Mouse (Mus musculus): Measurements from ENCODE around the gene Akr1b8. TPM values are rescaled to one million over a fixed set of nuclear protein-coding genes. Genes with fewer than 3 reads are reported as not detected.
"Not testable (repeated sequence)": the region's sequence is repeated elsewhere in the genome, so short reads cannot be mapped to it uniquely, and the experiment has no call there.

Akr1b8 gene
- not detected in 3 replicates for total RNA-seq (2017)

DNA sequence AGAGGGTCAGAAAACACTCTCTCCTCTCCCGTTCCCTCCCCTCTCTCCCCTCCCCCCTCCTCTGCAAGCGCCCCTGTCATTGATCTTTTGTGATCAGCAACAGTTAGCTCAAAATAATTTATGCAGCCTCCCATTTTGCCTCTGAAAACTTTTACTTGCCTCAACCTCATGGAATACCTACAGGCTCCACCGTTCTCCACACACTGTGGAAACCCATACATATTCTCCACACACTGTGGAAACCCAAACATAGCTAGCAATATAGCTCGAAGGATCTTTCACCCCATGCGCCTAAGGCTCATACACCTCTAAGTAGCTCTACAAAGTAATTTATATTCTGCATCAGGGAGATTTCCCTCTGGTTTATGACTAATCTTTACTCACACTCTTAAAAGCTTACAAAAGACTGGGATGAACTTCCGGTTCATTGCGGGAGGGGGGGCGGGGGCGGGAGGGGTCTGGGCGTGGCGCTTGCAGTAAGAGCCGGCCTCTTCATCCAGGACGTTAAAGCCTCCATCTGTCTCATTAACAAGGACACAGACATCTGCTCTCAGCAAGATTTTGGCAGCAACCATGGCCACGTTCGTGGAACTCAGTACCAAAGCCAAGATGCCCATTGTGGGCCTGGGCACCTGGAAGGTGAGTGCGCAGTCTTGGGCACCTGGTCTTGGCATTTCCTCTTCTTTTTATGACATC, at the start of gene Akr1b8:
Akr1b8 (plus strand) TSS at position 462 of the 696 bp plus-strand sequence.
- no peak for ATAC-seq (replicated peaks; ENCODE audit: insufficient number of reproducible peaks, low FRiP score, low TSS enrichment, poor library complexity, severe bottlenecking)

- ATAC-seq (replicated peaks; ENCODE audit: insufficient number of reproducible peaks, low FRiP score, low TSS enrichment, poor library complexity, severe bottlenecking), result no peak
These were observed 49.2 kb upstream of the Akr1b8 start for GRCm38 (mm10) chr6:34304675-34305241.

DNA sequence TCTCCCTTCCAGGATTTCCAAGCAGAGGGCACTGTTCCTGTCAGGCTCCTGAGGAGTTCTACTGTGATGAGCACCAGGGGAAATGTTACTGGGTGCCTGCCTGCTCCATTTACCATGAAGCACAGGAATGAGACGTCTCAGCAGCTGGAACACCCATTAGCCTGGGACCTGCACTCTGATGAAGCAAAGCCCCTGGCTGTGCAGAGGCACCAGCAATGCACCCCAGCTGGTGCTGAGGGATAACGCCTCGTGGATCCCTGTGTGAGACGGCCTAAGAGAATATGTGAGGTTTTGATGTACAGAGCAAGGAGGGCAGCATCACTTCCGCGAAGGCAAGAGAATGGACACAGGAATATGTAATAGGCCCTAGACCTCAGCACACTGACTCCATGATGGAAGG, 47.1 kb upstream of the Akr1b8 start:
- ATAC-seq (replicated peaks; ENCODE audit: insufficient number of reproducible peaks, low FRiP score, low TSS enrichment, poor library complexity, severe bottlenecking), result no peak

DNA sequence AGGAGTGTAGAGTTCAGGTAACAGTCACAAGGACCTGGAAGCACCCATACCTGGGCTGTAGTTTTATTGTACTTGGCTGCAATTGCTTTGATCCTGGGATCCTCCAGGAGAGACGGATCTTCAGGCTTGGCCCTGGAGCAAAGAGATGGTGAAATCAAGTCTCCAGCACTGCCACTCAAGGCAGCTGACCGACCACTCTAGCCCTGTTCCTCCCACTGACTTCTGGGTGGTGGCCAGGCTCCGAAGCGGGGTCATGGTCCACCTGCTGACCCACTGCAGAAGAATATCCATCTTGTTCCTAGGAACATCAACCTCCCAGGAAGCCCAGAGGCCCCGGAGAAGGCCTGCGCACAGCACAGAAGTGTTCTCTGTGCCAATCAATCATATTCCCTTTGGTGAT, 44.4 kb upstream of the Akr1b8 start:
- no peak for ATAC-seq (replicated peaks; ENCODE audit: insufficient number of reproducible peaks, low FRiP score, low TSS enrichment, poor library complexity, severe bottlenecking)

GRCm38 (mm10) chr6:34310023-34310595, 43.8 kb upstream of the Akr1b8 start:
- no peak for ATAC-seq (replicated peaks; ENCODE audit: insufficient number of reproducible peaks, low FRiP score, low TSS enrichment, poor library complexity, severe bottlenecking)

DNA sequence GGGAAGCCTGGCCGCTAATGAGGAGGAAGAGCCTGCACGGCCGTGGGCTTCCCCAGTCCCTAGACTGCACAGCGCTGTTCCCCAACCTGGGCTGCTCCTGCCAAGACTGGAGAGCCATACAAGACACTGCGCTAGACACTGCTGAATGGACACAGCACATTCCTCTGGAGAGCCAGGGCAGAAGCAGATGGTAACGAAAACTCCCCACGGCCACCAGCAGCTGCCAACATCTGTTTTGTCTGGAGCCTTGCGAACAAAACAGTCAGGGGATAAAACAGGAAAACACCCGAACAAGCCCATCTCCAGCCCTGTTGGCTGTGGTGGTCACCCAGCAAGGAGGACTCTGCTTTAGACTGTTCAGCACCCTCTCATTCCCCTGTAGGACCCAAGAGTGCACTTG, 40.5 kb upstream of the Akr1b8 start:
- ATAC-seq (replicated peaks; ENCODE audit: insufficient number of reproducible peaks, low FRiP score, low TSS enrichment, poor library complexity, severe bottlenecking), result no peak

- ATAC-seq (replicated peaks; ENCODE audit: insufficient number of reproducible peaks, low FRiP score, low TSS enrichment, poor library complexity, severe bottlenecking), result no peak
These were observed 40.0 kb upstream of the Akr1b8 start for GRCm38 (mm10) chr6:34313921-34314320.

DNA sequence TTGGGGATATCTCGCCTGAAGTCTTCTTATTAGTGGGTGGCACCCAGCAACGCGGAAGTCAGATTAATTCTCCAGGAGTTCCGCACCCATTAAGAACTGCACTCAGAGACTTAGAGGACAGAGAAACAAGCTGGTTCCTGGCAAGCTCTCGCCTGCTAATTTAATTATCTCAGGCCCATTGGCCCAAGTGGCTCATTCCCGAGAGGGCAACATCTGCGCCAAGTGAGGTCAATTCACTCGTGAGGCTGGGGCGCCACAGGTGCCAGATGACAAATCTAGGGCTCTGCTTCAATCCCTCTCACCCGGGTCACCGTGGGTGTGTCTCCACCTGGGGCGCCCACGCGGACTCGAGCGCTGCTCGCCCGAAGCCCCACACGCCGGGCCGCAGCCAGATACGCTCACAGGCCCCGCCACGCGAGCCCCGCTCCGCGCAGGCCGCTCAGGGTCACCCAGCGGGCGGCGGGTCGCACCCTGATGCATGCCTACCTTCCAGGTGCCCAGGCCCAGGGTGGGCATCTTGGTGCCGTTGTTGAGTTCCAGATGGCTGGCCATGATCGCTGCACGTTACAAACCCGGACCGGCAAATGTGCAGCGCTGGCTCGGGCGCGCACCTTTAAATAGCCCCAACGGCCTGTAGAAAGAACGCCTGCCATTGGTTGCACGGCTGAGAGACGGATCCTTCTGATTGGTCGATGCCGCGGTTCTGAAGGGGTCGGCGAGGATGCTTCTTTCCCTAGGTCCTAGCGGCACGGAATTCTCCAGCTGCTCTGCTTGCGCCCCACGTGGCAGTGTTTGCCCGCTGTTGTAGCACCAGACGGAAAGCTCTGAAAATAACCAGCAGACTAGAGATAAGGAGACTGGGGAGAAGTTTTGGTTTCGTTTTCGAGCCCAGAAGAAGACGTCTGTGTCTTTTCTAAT, 36.8 kb upstream of the Akr1b8 start, which contains the start of gene Akr1b3:
Akr1b3 (minus strand) TSS at position 625 of the 918 bp plus-strand sequence.
- ATAC-seq (replicated peaks; ENCODE audit: insufficient number of reproducible peaks, low FRiP score, low TSS enrichment, poor library complexity, severe bottlenecking), result peak; percentile 94

DNA sequence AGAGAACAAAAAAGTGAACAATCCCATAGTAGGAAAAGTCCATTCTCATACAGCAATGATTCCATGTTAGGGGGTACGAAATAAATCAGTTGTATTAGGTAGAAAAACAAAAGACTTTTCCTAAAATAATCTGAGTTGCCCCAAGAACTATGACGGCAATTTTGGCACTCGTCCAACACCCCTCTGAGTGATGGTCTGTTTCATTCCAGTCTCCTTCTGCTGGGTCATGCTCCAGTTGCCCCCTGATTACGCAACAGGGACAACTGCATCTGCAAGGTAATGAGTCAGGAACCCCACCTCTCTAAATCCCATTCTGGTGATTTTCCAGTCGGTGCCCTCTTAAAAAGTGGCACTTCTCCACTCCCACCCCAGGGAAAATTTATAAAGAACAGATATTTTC, 35.7 kb upstream of the Akr1b8 start:
- no peak for ATAC-seq (replicated peaks; ENCODE audit: insufficient number of reproducible peaks, low FRiP score, low TSS enrichment, poor library complexity, severe bottlenecking)

DNA sequence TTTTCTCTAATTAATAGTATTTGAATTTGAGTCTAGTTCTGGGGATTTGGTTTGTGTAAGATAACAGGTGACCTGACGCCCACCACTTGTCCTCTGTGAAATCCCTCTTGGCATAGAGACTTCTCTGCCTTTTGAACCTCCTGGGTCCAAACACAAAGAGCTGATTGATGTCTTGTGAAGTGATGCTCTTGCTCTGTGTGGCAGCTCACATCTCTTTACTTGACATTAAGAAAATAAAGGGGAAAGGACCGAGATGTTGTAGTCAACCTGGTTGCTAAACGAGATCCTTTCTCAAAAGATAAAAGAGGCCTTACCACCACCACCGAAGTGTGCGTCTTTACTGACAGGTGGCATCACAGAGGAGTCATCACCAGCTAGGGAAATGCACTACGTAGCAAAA, 35.3 kb upstream of the Akr1b8 start:
- no peak for ATAC-seq (replicated peaks; ENCODE audit: insufficient number of reproducible peaks, low FRiP score, low TSS enrichment, poor library complexity, severe bottlenecking)

DNA sequence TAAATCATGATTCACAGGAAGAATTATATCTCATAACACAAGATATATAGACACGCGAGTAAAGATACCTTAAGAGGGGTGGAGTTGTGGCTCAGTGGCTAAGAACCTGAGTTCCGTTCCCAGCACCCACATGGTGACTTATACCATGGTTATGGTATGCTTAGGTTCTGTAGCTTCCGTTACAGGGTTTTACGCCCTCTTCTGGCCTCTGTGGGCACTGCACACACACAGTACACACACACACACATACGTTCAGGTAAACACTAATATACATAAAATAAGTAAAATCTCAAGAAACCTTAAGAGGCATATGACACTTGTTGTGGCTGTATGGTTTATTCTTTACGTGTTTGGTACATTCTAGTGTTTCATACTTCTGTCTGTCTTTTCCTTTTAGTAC, 31.8 kb upstream of the Akr1b8 start:
- ATAC-seq (replicated peaks; ENCODE audit: insufficient number of reproducible peaks, low FRiP score, low TSS enrichment, poor library complexity, severe bottlenecking), result no peak

DNA sequence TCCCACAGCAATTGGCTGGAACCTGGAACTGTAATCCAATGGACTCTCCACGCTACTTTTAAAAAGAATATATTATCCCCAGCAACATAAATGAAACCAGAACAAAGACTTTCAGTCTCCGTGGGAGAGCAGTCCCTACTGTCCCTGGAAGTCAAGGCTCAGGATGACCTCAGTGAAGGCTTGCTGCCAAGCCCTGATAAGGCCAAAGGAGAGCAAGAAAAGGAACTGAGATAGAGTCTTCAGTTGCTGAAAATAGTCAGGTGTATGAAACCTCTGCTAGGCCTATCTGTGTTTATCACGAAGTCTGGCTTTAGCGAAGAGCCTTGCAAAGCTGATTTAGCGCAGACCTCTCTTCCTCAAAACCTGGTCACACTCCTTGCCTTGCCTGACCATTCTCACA, 22.5 kb upstream of the Akr1b8 start:
- no peak for ATAC-seq (replicated peaks; ENCODE audit: insufficient number of reproducible peaks, low FRiP score, low TSS enrichment, poor library complexity, severe bottlenecking)

- ATAC-seq (replicated peaks; ENCODE audit: insufficient number of reproducible peaks, low FRiP score, low TSS enrichment, poor library complexity, severe bottlenecking), result not testable (repeated sequence)
These were observed 22.1 kb upstream of the Akr1b8 start for GRCm38 (mm10) chr6:34331804-34332203.

DNA sequence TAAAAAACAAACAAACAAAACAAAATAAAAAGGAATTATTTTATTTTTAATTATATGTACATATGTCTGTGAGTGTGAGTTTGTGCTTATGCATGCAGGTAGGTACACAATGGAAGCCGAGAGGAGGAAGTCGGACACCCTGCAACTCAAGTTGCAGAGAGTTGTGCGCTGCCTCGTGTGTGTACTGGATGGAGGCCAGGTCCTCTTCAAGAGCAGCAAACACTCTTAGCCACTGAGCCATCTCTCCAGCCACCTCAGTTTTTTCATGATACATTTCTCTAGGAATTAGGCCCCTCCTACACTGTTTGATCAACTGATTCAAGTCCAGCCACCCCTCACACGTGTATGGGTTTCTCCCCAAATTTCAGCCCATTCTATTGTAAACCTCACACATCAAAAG, 19.2 kb upstream of the Akr1b8 start:
- ATAC-seq (replicated peaks; ENCODE audit: insufficient number of reproducible peaks, low FRiP score, low TSS enrichment, poor library complexity, severe bottlenecking), result no peak

GRCm38 (mm10) chr6:34337799-34338198, 16.1 kb upstream of the Akr1b8 start:
- no peak for ATAC-seq (replicated peaks; ENCODE audit: insufficient number of reproducible peaks, low FRiP score, low TSS enrichment, poor library complexity, severe bottlenecking)

- ATAC-seq (replicated peaks; ENCODE audit: insufficient number of reproducible peaks, low FRiP score, low TSS enrichment, poor library complexity, severe bottlenecking), result no peak
These were observed 11.9 kb upstream of the Akr1b8 start for GRCm38 (mm10) chr6:34341991-34342390.

- no peak for ATAC-seq (replicated peaks; ENCODE audit: insufficient number of reproducible peaks, low FRiP score, low TSS enrichment, poor library complexity, severe bottlenecking)
These were observed 11.4 kb upstream of the Akr1b8 start for GRCm38 (mm10) chr6:34342476-34342875.

GRCm38 (mm10) chr6:34343426-34343825, 10.5 kb upstream of the Akr1b8 start:
- ATAC-seq (replicated peaks; ENCODE audit: insufficient number of reproducible peaks, low FRiP score, low TSS enrichment, poor library complexity, severe bottlenecking), result no peak

GRCm38 (mm10) chr6:34344135-34344850, 9.6 kb upstream of the Akr1b8 start:
- ATAC-seq (replicated peaks; ENCODE audit: insufficient number of reproducible peaks, low FRiP score, low TSS enrichment, poor library complexity, severe bottlenecking), result no peak
